Mouse (Mus musculus): ENCODE data around the gene Dapk3. TPM values are rescaled to one million over a fixed set of nuclear protein-coding genes. Genes with fewer than 3 reads are reported as not detected.
A peak's percentile ranks its signal among the peaks of the same experiment; 100 is the strongest.
"Not testable (repeated sequence)": the region's sequence is repeated elsewhere in the genome, so short reads cannot be mapped to it uniquely, and the experiment has no call there.

Dapk3 gene
- polyA plus RNA-seq, 1 experiment = 228 TPM

DNA sequence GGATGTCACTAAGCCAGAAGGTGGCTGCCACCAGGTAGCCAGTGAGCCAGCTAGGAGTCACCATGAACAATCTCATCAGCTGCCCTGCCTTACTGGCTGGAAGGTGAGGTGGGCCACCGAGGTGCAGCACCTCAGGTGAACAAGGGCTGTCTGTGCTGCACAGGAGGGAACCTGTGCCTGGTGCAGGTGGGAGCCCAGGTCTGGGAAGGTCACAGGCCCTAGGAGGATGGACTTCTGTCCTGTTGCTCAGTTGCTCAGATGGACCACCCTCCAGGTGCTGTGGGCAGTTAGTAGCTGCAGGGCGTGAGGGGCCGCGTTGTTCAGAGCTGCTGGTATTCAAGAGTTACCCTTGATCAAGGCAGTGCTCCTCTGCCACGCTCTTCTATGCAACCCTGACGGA lies 34.0 kb downstream of the Dapk3 start:
- peaks cover 8% of the 10 kb centered on the region for H3K4me1 ChIP-seq (ENCODE audit: control insufficient read depth, insufficient read depth, insufficient read length, low read length)
- H3K27ac ChIP-seq (ENCODE audit: insufficient read depth, low read depth, low read length) = no peak overlapping the region
- no peak overlapping the region for H3K4me3 ChIP-seq (ENCODE audit: low read depth, low read length)
- no peak for TF ChIP-seq CTCF (IDR thresholded peaks at IDR 0.05; ENCODE audit: extremely low read depth, insufficient read length, insufficient replicate concordance, low read depth, low read length)
- no peak for TF ChIP-seq POLR2A (IDR thresholded peaks at IDR 0.05; ENCODE audit: low read depth, low read length)
- WGBS = 85% methylated on average over 6 of the region's 6 CpGs
- H3K36me3 ChIP-seq (ENCODE audit: control insufficient read depth, insufficient read depth, low read length) = no peaks in the 10 kb centered on the region
- no peaks in the 10 kb centered on the region for H3K27me3 ChIP-seq (ENCODE audit: control insufficient read depth, insufficient read depth, low read length)

DNA sequence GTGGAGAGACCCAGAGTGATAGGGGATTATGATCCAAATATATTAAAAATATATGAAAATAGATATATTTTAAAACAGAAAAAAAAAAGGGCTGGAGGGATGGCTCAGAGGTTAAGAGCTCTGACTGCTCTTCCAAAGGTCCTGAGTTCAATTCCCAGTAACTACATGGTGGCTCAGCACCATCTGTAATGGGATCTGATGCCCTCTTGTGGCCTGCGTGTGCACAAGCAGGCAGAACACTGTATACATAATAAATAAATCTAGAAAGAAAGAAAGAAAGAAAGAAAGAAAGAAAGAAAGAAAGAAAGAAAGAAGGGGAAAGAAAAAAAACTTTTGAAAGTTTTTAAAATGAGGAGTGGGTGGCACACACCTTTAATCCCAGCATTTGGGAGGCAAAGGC lies 34.5 kb downstream of the Dapk3 start:
- H3K27ac ChIP-seq (ENCODE audit: insufficient read depth, low read depth, low read length); H3K27me3 ChIP-seq (ENCODE audit: control insufficient read depth, insufficient read depth, low read length); H3K4me1 ChIP-seq (ENCODE audit: control insufficient read depth, insufficient read depth, insufficient read length, low read length); H3K36me3 ChIP-seq (ENCODE audit: control insufficient read depth, insufficient read depth, low read length); H3K4me3 ChIP-seq (ENCODE audit: low read depth, low read length): not testable (repeated sequence)
- WGBS = 14% methylated on average over 1 of the region's 1 CpGs
- TF ChIP-seq CTCF (IDR thresholded peaks at IDR 0.05; ENCODE audit: extremely low read depth, insufficient read length, insufficient replicate concordance, low read depth, low read length) = peak; percentile 24; the same call in 1 of the 2 replicates

- no peak overlapping the region for H3K4me3 ChIP-seq (ENCODE audit: low read depth, low read length)
- no peaks in the 10 kb centered on the region for H3K27me3 ChIP-seq (ENCODE audit: control insufficient read depth, insufficient read depth, low read length)
- H3K36me3 ChIP-seq (ENCODE audit: control insufficient read depth, insufficient read depth, low read length) = no peaks in the 10 kb centered on the region
- 17% methylated on average over 7 of the region's 7 CpGs for WGBS
- H3K4me1 ChIP-seq (ENCODE audit: control insufficient read depth, insufficient read depth, insufficient read length, low read length) = peaks cover 9% of the 10 kb centered on the region
- no peak overlapping the region for H3K27ac ChIP-seq (ENCODE audit: insufficient read depth, low read depth, low read length)
- TF ChIP-seq CTCF (IDR thresholded peaks at IDR 0.05; ENCODE audit: extremely low read depth, insufficient read length, insufficient replicate concordance, low read depth, low read length) (peak; percentile 89), POLR2A (IDR thresholded peaks at IDR 0.05; ENCODE audit: low read depth, low read length) (no peak)
Measured at GRCm38 (mm10) chr10:81217964-81218363, 35.2 kb downstream of the Dapk3 start.

DNA sequence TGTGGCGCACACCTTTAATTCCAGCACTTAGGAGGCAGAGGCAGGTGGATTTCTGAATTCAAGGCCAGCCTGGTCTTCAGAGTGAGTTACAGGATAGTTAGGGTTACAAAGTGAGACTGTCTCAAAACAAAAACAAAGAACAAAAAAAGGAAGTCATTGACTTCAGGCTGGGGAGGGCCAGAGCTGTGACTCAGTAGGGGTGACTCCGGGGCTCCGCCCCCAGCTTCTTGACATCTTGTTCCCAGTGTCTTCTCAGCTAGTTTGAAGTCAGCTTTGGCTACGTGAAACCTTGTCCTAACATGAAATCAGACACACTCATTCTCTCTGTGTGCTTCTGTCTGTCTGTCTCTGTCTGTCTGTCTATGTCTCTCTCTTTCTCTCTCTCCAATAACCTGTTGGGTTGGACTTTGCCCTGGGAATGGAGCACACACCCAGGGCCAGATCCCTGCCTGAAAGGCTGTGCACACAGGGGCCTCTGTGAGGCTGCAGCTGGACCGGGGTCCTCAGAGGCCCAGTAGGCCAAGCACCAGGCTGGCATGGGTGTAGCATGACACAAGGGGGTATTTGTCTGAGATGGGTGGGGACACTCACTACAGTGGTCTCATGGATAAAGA lies 38.7 kb downstream of the Dapk3 start:
- TF ChIP-seq POLR2A (IDR thresholded peaks at IDR 0.05; ENCODE audit: low read depth, low read length) = no peak
- no peak for TF ChIP-seq CTCF (IDR thresholded peaks at IDR 0.05; ENCODE audit: extremely low read depth, insufficient read length, insufficient replicate concordance, low read depth, low read length)
- 52% methylated on average over 5 of the region's 5 CpGs for WGBS
- H3K4me1 ChIP-seq (ENCODE audit: control insufficient read depth, insufficient read depth, insufficient read length, low read length) = peaks cover 9% of the 10 kb centered on the region
- peak overlapping the region; percentile 42; the same call in 1 of the 2 replicates for H3K27ac ChIP-seq (ENCODE audit: insufficient read depth, low read depth, low read length)
- no peaks in the 10 kb centered on the region for H3K36me3 ChIP-seq (ENCODE audit: control insufficient read depth, insufficient read depth, low read length)
- no peak overlapping the region for H3K4me3 ChIP-seq (ENCODE audit: low read depth, low read length)
- no peaks in the 10 kb centered on the region for H3K27me3 ChIP-seq (ENCODE audit: control insufficient read depth, insufficient read depth, low read length)

GRCm38 (mm10) chr10:81223731-81224130 lies 40.9 kb downstream of the Dapk3 start:
- WGBS = 61% methylated on average over 2 of the region's 2 CpGs
- not testable (repeated sequence) for H3K36me3 ChIP-seq (ENCODE audit: control insufficient read depth, insufficient read depth, low read length); H3K4me1 ChIP-seq (ENCODE audit: control insufficient read depth, insufficient read depth, insufficient read length, low read length); H3K4me3 ChIP-seq (ENCODE audit: low read depth, low read length); H3K27ac ChIP-seq (ENCODE audit: insufficient read depth, low read depth, low read length); H3K27me3 ChIP-seq (ENCODE audit: control insufficient read depth, insufficient read depth, low read length)

DNA sequence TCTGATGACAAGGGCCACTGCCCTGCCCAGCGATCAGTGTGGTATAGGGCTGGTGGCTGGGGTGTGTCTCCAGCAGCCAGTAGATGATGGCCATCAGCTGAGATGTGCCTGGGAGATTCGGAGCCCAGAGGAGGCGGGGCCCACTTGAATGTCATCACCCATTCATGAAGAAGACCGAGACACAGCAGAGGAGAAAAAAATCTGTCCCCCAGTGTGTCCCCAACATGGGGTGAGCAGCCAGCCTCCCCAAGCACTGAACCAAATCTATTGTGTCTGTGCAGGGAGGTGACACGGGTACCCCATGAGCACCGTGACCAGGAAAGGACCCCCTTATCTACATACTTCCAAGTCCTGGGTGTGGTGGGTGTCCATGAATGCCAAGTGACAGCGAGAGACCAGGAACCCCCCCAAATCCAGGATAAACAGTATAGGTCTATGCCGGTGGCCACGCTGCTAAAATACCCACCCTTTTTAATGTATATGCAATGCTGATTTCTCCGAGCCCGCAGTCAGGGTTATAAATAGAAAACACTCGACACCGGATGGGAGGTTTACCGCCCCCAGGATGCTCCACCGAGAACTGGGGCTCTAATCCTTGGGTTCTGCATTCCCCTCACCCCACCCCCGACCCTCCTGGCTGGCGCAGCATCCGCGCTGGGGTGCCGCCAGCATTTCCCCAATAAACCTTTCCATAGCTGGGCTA lies 47.1 kb downstream of the Dapk3 start:
- Histone ChIP-seq H3K27me3 (ENCODE audit: control insufficient read depth, insufficient read depth, low read length) (0 out of 2 replicates have a peak, but pooled peaks cover 5% of the 10 kb centered on the region), H3K36me3 (ENCODE audit: control insufficient read depth, insufficient read depth, low read length) (no peaks in the 10 kb centered on the region), H3K4me1 (ENCODE audit: control insufficient read depth, insufficient read depth, insufficient read length, low read length) (peaks cover 12% of the 10 kb centered on the region), H3K27ac (ENCODE audit: insufficient read depth, low read depth, low read length) (no peak overlapping the region), H3K4me3 (ENCODE audit: low read depth, low read length) (peak overlapping the region; percentile 20)
- WGBS = 26% methylated on average over 20 of the region's 20 CpGs
- no peak for TF ChIP-seq CTCF (IDR thresholded peaks at IDR 0.05; ENCODE audit: extremely low read depth, insufficient read length, insufficient replicate concordance, low read depth, low read length)
- no peak for TF ChIP-seq POLR2A (IDR thresholded peaks at IDR 0.05; ENCODE audit: low read depth, low read length)

DNA sequence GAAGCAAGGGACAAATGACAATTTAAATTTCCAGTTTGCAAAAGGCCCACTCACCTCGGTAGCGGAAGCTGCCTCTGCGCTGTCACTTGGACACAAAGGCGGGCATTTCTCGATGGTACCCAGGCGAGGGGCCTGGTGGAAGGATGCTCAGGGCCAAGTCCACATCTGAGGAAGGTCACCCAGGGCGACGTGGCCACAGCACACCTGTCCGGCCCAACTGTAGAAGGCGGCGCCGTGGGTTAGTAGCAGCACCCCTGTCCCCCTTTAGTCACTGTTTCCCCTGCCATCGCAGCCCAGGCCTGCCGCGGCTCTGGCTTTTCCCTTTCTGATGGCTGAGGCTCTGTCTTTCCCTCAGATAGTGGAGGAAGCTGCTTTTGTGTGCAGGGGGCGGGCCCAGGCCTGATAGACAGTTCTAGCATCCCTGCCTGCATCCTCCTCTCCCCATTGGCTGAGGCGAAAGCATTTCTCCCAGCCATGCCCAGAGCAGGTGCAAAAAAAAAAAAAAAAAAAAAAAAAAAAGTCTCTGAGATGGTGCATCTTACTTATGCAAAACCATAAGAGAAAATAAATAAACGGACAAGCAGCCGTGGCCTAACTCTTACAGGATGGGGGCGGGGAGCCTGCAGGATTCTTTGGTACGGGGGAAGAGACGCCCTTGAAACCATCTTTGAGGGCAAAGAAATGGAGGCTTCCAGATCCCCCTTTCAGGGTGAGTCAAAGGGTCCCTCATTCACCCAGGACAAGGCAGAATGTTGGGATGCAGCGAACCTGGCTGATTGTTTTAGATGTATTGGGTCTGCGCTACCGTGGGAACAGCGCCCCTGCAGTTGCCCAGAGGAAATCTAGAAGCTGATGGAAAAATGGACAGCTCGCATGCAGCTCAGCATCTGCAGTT lies 47.9 kb downstream of the Dapk3 start, which contains the start of gene Atcay:
Gene Atcay, minus strand, starts transcription at position 396 of the 895 bp plus-strand sequence.
- 27% methylated on average over 27 of the region's 27 CpGs for WGBS
- H3K27me3 ChIP-seq (ENCODE audit: control insufficient read depth, insufficient read depth, low read length) = 0 out of 2 replicates have a peak, but pooled peaks cover 5% of the 10 kb centered on the region
- H3K27ac ChIP-seq (ENCODE audit: insufficient read depth, low read depth, low read length) = no peak within 1 kb of the TSS
- TF ChIP-seq POLR2A (IDR thresholded peaks at IDR 0.05; ENCODE audit: low read depth, low read length) = no peak
- TF ChIP-seq CTCF (IDR thresholded peaks at IDR 0.05; ENCODE audit: extremely low read depth, insufficient read length, insufficient replicate concordance, low read depth, low read length) = peak; percentile 57; the same call in 1 of the 2 replicates
- H3K4me1 ChIP-seq (ENCODE audit: control insufficient read depth, insufficient read depth, insufficient read length, low read length) = peaks cover 16% of the 10 kb centered on the region
- H3K4me3 ChIP-seq (ENCODE audit: low read depth, low read length) = peak within 1 kb of the TSS; percentile 20
- 0 out of 2 replicates have a peak, but pooled peaks cover under 1% of the 10 kb centered on the region for H3K36me3 ChIP-seq (ENCODE audit: control insufficient read depth, insufficient read depth, low read length)
